Mouse (Mus musculus): Measurements from ENCODE around the gene Rev3l.

Gene Rev3l

DNA sequence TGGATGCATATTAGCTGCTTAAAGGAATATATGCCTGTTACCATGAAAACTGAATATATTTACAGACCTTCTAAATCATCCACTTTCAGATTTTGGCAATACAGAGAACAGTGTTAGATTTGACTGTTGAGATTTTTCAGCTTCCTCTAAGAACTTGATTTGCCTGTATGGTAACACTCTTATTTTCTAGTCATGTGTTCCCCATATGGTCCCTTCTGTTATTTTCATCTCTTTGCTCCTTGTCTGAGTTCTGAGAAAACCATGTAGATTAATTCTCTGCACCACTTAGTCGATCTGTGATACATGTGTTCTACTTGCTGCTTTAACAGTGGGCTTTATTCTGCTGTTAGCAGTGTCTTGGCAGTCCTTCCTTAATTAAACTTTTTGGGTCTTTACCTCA lies 110.7 kb downstream of the Rev3l start:
- TF ChIP-seq POU5F1 (IDR thresholded peaks at IDR 0.05; ENCODE audit: borderline replicate concordance, low read length) (no peak), CTCF (conservative IDR thresholded peaks at IDR 0.05; ENCODE audit: low read length) (no peak), NANOG (IDR thresholded peaks at IDR 0.05; ENCODE audit: borderline replicate concordance, low read length) (no peak)
- no peaks in the 10 kb centered on the region for H3K9me3 ChIP-seq (ENCODE audit: low read length)
- H3K4me3 ChIP-seq (replicated peaks; ENCODE audit: low read length) = no peak overlapping the region
- H3K27me3 ChIP-seq (ENCODE audit: insufficient read depth, low read length) = no peaks in the 10 kb centered on the region
- H3K4me1 ChIP-seq (replicated peaks; ENCODE audit: low read depth, low read length) = no peaks in the 10 kb centered on the region
- peaks cover 52% of the 10 kb centered on the region for H3K36me3 ChIP-seq (ENCODE audit: insufficient read depth, low read length)

DNA sequence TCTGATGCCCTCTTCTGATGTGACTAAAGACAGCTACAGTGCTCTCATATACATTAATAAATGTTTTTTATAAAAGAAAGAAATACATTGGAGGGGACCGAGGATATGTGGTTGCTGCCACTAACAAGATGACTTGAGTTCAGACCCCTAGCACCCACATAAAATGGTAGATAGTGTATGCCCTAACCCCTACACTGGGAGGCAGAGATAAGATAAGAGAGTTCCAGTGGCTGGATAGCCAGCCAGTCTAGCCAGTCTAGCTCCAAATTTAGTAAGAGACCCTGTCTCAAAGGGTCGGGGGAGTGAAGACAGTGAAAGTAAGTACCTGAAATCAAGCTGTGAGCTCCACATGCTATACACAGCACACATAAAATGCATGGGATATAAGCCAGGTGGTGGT lies 133.6 kb downstream of the Rev3l start:
- Histone ChIP-seq H3K9me3 (ENCODE audit: low read length) (no peaks in the 10 kb centered on the region), H3K36me3 (ENCODE audit: insufficient read depth, low read length) (peaks cover 75% of the 10 kb centered on the region), H3K4me1 (replicated peaks; ENCODE audit: low read depth, low read length) (no peaks in the 10 kb centered on the region), H3K4me3 (replicated peaks; ENCODE audit: low read length) (no peak overlapping the region), H3K27me3 (ENCODE audit: insufficient read depth, low read length) (no peaks in the 10 kb centered on the region)
- TF ChIP-seq CTCF (conservative IDR thresholded peaks at IDR 0.05; ENCODE audit: low read length) = no peak
- no peak for TF ChIP-seq POU5F1 (IDR thresholded peaks at IDR 0.05; ENCODE audit: borderline replicate concordance, low read length)
- TF ChIP-seq NANOG (IDR thresholded peaks at IDR 0.05; ENCODE audit: borderline replicate concordance, low read length) = no peak

DNA sequence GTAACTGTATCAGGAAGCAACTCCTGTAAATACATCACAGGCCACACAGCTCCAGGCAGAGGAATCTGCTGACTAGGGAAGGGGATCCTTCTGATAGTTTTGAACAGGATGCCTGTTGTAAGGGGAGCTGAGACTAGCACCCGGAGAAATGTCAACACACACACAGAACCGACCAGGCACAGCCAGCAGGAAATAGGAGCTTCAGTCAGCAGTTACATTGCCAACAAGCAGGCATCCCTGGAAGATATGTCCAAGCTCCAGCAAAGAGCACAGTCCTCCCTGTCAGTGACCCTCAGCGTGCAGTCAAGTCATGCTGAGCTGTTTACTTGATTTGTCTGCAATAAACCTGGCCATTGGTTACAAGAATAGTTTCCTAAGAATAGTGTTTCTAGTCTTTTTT lies 156.7 kb downstream of the Rev3l start:
- Histone ChIP-seq H3K4me3 (replicated peaks; ENCODE audit: low read length) (no peak overlapping the region), H3K4me1 (replicated peaks; ENCODE audit: low read depth, low read length) (no peaks in the 10 kb centered on the region)
- TF ChIP-seq CTCF (conservative IDR thresholded peaks at IDR 0.05; ENCODE audit: low read length) = no peak
- no peak for TF ChIP-seq POU5F1 (IDR thresholded peaks at IDR 0.05; ENCODE audit: borderline replicate concordance, low read length)
- TF ChIP-seq NANOG (IDR thresholded peaks at IDR 0.05; ENCODE audit: borderline replicate concordance, low read length) = no peak

DNA sequence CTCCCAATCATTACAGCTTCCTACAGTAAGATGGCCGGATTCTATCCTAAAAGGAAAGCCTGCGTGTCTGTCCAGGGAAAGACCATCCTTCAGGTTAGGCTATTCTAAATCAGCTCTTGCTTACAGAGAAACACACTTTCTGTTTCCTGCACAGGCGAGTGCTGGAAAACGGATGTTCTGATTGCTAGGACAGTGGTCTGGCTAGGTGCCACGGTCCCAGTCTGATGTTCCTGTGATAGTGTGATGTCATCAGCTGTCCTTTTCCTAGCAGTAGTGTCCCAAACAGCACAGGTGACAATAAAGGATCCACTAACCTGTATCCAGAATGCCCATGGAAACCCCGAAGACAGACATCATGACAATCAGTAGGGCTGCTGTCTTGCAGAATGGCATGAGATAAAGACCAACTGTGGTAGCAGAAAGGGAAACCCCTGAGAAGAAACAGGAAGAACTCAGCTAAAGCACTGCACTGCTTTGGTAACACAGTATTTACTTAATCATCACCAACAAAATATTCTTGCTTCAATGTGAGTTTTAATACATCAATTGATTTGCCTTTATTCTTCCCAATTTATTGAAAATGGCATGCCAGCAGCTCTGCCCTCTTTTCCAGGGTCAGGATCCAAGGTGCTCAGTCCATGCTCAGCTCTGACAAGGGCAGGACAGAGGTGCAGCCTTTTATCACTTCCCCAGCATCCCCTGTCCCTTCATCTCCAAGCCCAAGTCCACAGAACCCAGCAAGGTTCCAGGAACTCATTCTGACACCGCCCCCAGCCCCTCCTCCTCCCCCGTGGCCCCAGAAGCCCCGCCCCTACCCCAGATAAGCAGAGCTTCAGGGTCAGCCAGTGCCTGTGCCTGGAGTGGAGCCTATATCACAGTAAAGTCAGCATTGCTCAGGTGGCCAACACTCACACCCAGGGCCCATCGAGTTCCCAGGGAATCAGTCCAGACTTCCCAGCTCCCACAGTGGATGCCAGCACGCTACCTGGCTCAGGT lies 162.1 kb downstream of the Rev3l start:
- Histone ChIP-seq H3K9me3 (ENCODE audit: low read length) (no peaks in the 10 kb centered on the region), H3K36me3 (ENCODE audit: insufficient read depth, low read length) (no peaks in the 10 kb centered on the region), H3K27me3 (ENCODE audit: insufficient read depth, low read length) (no peaks in the 10 kb centered on the region), H3K4me1 (replicated peaks; ENCODE audit: low read depth, low read length) (peaks cover 15% of the 10 kb centered on the region), H3K4me3 (replicated peaks; ENCODE audit: low read length) (no peak overlapping the region)
- no peak for TF ChIP-seq POU5F1 (IDR thresholded peaks at IDR 0.05; ENCODE audit: borderline replicate concordance, low read length)
- TF ChIP-seq NANOG (IDR thresholded peaks at IDR 0.05; ENCODE audit: borderline replicate concordance, low read length) = no peak
- TF ChIP-seq CTCF (conservative IDR thresholded peaks at IDR 0.05; ENCODE audit: low read length) = no peak

More for the DNA sequence above, 156.7 kb downstream of the Rev3l start:
- no peaks in the 10 kb centered on the region for H3K36me3 ChIP-seq (ENCODE audit: insufficient read depth, low read length)
- H3K9me3 ChIP-seq (ENCODE audit: low read length) = peaks cover 5% of the 10 kb centered on the region
- no peaks in the 10 kb centered on the region for H3K27me3 ChIP-seq (ENCODE audit: insufficient read depth, low read length)

DNA sequence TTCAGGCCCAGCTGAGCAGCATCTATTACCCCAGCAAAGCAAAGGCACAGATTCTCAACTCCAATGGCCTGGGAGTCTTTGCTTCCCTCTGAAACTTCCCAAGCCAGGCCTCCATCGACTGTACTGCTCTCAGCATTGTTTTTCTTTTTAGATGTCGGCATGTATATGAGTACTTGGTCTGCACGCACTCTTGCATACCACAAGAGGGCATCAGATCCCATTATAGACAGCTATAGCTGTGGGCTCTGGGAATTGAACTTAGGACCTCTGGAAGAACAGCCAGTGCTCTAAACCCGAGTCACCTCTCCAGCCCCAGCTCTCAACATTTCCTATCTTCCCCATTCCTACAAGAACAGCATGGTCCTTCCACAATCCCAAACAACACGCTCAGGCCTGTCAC lies 164.6 kb downstream of the Rev3l start:
- peaks cover 21% of the 10 kb centered on the region for H3K4me1 ChIP-seq (replicated peaks; ENCODE audit: low read depth, low read length)
- TF ChIP-seq CTCF (conservative IDR thresholded peaks at IDR 0.05; ENCODE audit: low read length) = peak; percentile 60
- no peak for TF ChIP-seq NANOG (IDR thresholded peaks at IDR 0.05; ENCODE audit: borderline replicate concordance, low read length)
- TF ChIP-seq POU5F1 (IDR thresholded peaks at IDR 0.05; ENCODE audit: borderline replicate concordance, low read length) = no peak
- H3K36me3 ChIP-seq (ENCODE audit: insufficient read depth, low read length) = no peaks in the 10 kb centered on the region
- no peak overlapping the region for H3K4me3 ChIP-seq (replicated peaks; ENCODE audit: low read length)
- H3K9me3 ChIP-seq (ENCODE audit: low read length) = peaks cover 12% of the 10 kb centered on the region
- H3K27me3 ChIP-seq (ENCODE audit: insufficient read depth, low read length) = no peaks in the 10 kb centered on the region

DNA sequence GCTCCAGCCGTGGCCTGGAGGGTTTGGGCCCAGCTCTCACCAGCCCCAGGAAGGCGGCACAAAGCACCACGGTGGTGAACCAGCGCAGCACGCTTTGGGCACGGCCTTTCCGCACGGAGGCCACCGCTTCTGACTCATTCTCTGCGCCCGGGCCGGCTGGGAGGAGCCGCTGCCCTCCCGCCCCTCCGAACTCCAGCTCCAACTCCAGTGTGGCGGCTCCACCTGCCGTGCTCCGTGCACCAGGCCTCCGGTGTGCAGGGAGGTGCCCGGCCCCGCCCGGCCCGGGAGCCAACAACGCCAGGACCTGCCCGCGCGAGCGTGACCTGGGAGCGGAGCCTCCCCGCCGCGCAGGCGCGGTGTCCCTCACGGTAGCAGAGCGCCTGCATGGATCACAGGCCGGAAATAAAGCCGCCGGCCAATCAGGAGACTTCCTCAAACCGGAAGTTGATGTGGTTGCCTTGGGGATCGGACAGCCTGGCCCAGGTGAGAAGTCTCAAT lies 167.0 kb downstream of the Rev3l start, which contains the start of gene Mfsd4b4:
Gene Mfsd4b4, minus strand, starts transcription at position 365 of the 498 bp plus-strand sequence.
- Histone ChIP-seq H3K4me1 (replicated peaks; ENCODE audit: low read depth, low read length) (peaks cover 21% of the 10 kb centered on the region), H3K4me3 (replicated peaks; ENCODE audit: low read length) (peak within 1 kb of the TSS; percentile 86), H3K36me3 (ENCODE audit: insufficient read depth, low read length) (no peaks in the 10 kb centered on the region), H3K9me3 (ENCODE audit: low read length) (peaks cover 12% of the 10 kb centered on the region), H3K27me3 (ENCODE audit: insufficient read depth, low read length) (no peaks in the 10 kb centered on the region)
- no peak for TF ChIP-seq NANOG (IDR thresholded peaks at IDR 0.05; ENCODE audit: borderline replicate concordance, low read length)
- TF ChIP-seq POU5F1 (IDR thresholded peaks at IDR 0.05; ENCODE audit: borderline replicate concordance, low read length) = no peak
- TF ChIP-seq CTCF (conservative IDR thresholded peaks at IDR 0.05; ENCODE audit: low read length) = no peak

DNA sequence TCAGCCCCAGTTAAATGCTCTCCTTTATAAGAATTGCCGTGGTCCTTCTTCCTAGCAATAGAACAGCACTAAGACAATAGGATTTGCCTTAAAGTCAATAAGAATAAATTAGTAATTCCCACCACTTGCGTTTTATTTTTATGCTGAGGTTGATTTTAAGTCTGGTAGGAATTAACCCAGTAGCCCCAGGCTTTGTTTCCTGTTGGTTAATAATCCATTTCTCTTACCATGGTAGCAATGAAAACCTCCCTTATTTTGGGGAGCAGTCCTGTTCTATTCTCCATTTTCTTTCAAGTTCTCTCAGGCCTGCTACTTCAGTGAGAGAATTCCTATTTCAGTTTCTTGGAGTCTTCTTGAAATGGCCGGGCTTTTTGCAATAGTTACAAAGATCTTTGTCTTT lies 172.3 kb downstream of the Rev3l start:
- H3K4me3 ChIP-seq (replicated peaks; ENCODE audit: low read length) = no peak overlapping the region
- TF ChIP-seq NANOG (IDR thresholded peaks at IDR 0.05; ENCODE audit: borderline replicate concordance, low read length) = no peak
- TF ChIP-seq POU5F1 (IDR thresholded peaks at IDR 0.05; ENCODE audit: borderline replicate concordance, low read length) = no peak
- no peak for TF ChIP-seq CTCF (conservative IDR thresholded peaks at IDR 0.05; ENCODE audit: low read length)
- H3K9me3 ChIP-seq (ENCODE audit: low read length) = peaks cover 12% of the 10 kb centered on the region

DNA sequence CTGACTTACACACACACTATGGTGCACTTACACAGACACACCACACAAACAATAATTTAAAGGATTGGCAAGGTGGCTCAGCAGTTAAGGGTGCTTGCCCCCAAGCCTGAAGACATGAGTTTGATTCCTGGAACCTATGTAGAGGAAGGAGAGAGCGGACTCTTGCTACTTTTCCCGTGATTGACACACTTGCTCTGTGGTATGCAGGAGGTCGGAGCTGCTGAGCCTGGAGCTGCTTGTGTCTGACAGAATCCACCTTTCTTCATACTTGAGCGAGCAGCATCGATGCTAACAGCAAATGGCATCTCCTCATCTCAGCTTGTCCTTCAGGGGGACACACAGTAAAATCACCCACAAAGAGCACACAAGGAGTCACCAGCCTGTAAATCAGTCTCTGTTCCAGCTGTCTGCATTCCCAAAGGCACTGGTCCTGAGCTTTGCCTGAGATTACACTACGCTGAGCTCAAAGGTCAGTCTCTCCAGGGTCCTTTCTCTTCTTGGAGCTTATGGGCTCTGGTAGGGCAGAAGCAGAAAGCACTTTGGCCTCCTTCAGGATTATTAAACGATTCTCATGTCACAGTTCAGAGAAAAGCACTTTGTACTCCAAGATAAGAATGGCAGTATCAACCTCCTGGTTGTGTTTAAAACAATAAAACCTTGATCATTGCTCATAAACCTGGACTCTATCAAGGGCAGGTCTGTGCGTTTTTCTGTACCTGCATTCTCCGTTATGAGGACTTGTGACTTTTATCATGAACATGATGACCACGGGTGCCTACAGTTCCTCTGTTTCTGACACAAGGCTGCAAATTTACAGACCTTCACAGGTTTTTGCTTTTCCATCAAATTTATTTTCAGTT lies 175.1 kb downstream of the Rev3l start:
- no peaks in the 10 kb centered on the region for H3K9me3 ChIP-seq (ENCODE audit: low read length)
- TF ChIP-seq NANOG (IDR thresholded peaks at IDR 0.05; ENCODE audit: borderline replicate concordance, low read length) (no peak), POU5F1 (IDR thresholded peaks at IDR 0.05; ENCODE audit: borderline replicate concordance, low read length) (no peak), CTCF (conservative IDR thresholded peaks at IDR 0.05; ENCODE audit: low read length) (no peak)
- H3K27me3 ChIP-seq (ENCODE audit: insufficient read depth, low read length) = no peaks in the 10 kb centered on the region
- H3K36me3 ChIP-seq (ENCODE audit: insufficient read depth, low read length) = no peaks in the 10 kb centered on the region
- H3K4me3 ChIP-seq (replicated peaks; ENCODE audit: low read length) = no peak overlapping the region
- H3K4me1 ChIP-seq (replicated peaks; ENCODE audit: low read depth, low read length) = peaks cover 7% of the 10 kb centered on the region; the same call in 1 of the 2 replicates

More for the DNA sequence above, 172.3 kb downstream of the Rev3l start:
- peaks cover 12% of the 10 kb centered on the region; the same call in 1 of the 2 replicates for H3K4me1 ChIP-seq (replicated peaks; ENCODE audit: low read depth, low read length)
- no peaks in the 10 kb centered on the region for H3K36me3 ChIP-seq (ENCODE audit: insufficient read depth, low read length)
- H3K27me3 ChIP-seq (ENCODE audit: insufficient read depth, low read length) = no peaks in the 10 kb centered on the region

All from E14TG2a.4 (cell line).